Mouse (Mus musculus) embryonic facial prominence, embryonic 14.5 days (tissue): ENCODE results near the gene Cotl1. TPM values are rescaled to one million over a fixed set of nuclear protein-coding genes. Genes with fewer than 3 reads are reported as not detected.
A peak's percentile ranks its signal among the peaks of the same experiment; 100 is the strongest.

ENCODE experiments used
- ATAC-seq: fragments of 200-750 bp; cut with Nextera tagmentation; 2 replicates; pipeline ENCODE4 v1.8.0; 2017; ENCODE audit warnings: low read depth, moderate number of reproducible peaks, moderate TSS enrichment
- DNase-seq: peaks from one replicate; pipeline ENCODE4 v3.0.0-alpha.2; 2015; ENCODE audit warnings: low spot score
- H3K27ac ChIP-seq: fragments of 300-500 bp; sonication (generic); replicated peaks from 2 replicates; pipeline ENCODE4 v1.5.1; 2014; ENCODE audit warnings: low read depth, mild to moderate bottlenecking, low read length, moderate library complexity
- H3K27me3 ChIP-seq: fragments of 300-500 bp; sonication (generic); replicated peaks from 2 replicates; pipeline ENCODE4 v1.6.1; 2014; ENCODE audit warnings: low read length; ENCODE audit not compliant: control insufficient read depth, insufficient read depth
- H3K36me3 ChIP-seq: fragments of 300-500 bp; sonication (generic); 2 replicates; pipeline ENCODE4 v1.6.1; 2014; ENCODE audit warnings: low read length, mixed read lengths; ENCODE audit not compliant: control insufficient read depth, insufficient read depth
- H3K4me1 ChIP-seq: fragments of 300-500 bp; sonication (generic); 2 replicates; pipeline ENCODE4 v1.6.1; 2014; ENCODE audit warnings: antibody characterized with exemption, low read length; ENCODE audit not compliant: control insufficient read depth, insufficient read depth
- H3K4me2 ChIP-seq: fragments of 300-500 bp; sonication (generic); 2 replicates; pipeline ENCODE4 v1.6.1; 2014; ENCODE audit warnings: low read depth, mild to moderate bottlenecking, low read length, moderate library complexity, mixed read lengths
- H3K4me3 ChIP-seq: fragments of 300-500 bp; sonication (generic); 2 replicates; pipeline ENCODE4 v1.5.1; 2014; ENCODE audit warnings: low read depth, mild to moderate bottlenecking, low read length
- H3K9ac ChIP-seq: fragments of 300-500 bp; sonication (generic); 2 replicates; pipeline ENCODE4 v1.6.1; 2014; ENCODE audit warnings: low read depth, mild to moderate bottlenecking, low read length, moderate library complexity, mixed read lengths
- H3K9me3 ChIP-seq: fragments of 300-500 bp; sonication (generic); 2 replicates; pipeline ENCODE4 v1.6.1; 2016; ENCODE audit warnings: low read length; ENCODE audit not compliant: control insufficient read depth
- WGBS: fragments of 180-500 bp; shearing (Covaris S2); extraction: QIAGEN DNeasy Blood & Tissue Kit; methylation state at CpG from one replicate; pipeline ENCODE4 v1.1.7; 2014; 5-methylcytosine and 5-hydroxymethylcytosine counted together
- polyA plus RNA-seq: library from polyadenylated mRNA; unstranded; fragments of >200 nt; fragmentation: Nextera tagmentation; extraction: Ambion mirVana; gene quantifications from 2 replicates; pipeline ENCODE4 v1.2.1, GENCODE M21; 2014

Gene Cotl1
- 255 and 299 TPM in 2 replicates for polyA plus RNA-seq

DNA sequence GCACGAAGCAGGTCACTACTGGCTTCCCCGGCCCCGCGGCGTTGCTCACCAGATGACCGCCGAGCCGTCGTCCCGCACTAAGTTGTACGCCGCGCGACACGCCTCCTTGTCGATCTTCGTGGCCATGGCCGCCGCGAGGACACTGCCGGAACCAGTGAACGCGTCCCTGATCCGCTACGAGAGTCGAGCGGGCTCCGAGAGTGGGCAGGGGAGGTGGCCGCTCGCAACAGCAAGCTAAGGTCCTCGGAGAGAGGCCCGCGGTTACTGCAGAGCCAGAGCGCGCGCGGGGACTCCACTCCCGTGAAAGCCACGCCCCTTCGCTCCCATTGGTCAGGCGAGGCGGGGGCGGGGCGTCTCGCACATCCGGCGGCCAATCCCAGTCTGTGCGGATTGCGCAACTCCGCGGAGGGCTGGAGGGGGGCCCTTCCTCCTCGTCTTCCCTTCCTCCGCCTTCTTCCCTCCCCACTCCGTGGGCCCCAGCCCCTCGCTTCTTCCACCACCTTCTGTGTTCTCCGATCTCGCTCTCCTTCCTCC, at the start of gene Cotl1:
TSS of gene Cotl1 (minus strand) at position 270 of the 534 bp plus-strand sequence.
- DNase-seq (peak; percentile 98), ATAC-seq (peak; percentile 92)
- no peaks in the 10 kb centered on the region for H3K27me3 ChIP-seq
- H3K36me3 ChIP-seq, result no peaks in the 10 kb centered on the region
- WGBS, result 2% methylated on average over 13 of the region's 57 CpGs
- H3K9ac ChIP-seq, result peak within 1 kb of the TSS; percentile 83
- peak within 1 kb of the TSS; percentile 31 for H3K27ac ChIP-seq
- H3K4me3 ChIP-seq, result peak within 1 kb of the TSS; percentile 78
- H3K4me1 ChIP-seq, result peaks cover 23% of the 10 kb centered on the region
- H3K9me3 ChIP-seq, result no peaks in the 10 kb centered on the region
- H3K4me2 ChIP-seq, result peak within 1 kb of the TSS; percentile 97

DNA sequence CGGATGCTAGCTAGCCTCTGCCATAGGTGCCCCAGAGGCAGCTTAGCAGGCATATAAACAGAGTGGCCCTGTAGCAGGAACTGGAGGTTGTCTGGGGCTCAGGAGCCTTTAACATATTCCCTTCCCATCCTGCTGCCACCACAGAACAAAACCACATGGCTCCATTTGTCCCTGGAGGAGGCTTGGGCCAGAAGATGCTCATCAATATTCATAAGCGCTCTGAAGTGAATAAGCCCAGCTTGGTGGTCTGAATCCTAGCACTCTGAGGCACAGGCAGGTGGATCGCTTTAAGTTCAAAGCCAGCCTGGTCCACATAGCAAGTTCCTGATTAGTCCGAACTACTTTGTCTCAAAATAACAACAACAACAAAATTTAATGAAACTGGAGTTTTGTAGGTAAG, 47.7 kb upstream of the Cotl1 start:
- no peaks in the 10 kb centered on the region for H3K27me3 ChIP-seq
- no peak overlapping the region for H3K4me2 ChIP-seq
- no peaks in the 10 kb centered on the region for H3K9me3 ChIP-seq
- DNase-seq (no peak), ATAC-seq (no peak)
- no peaks in the 10 kb centered on the region for H3K36me3 ChIP-seq
- no peak overlapping the region for H3K27ac ChIP-seq
- no peak overlapping the region for H3K4me3 ChIP-seq
- no peak overlapping the region for H3K9ac ChIP-seq
- H3K4me1 ChIP-seq, result 0 out of 2 replicates have a peak, but pooled peaks cover 4% of the 10 kb centered on the region
- 57% methylated on average over 4 of the region's 4 CpGs for WGBS

DNA sequence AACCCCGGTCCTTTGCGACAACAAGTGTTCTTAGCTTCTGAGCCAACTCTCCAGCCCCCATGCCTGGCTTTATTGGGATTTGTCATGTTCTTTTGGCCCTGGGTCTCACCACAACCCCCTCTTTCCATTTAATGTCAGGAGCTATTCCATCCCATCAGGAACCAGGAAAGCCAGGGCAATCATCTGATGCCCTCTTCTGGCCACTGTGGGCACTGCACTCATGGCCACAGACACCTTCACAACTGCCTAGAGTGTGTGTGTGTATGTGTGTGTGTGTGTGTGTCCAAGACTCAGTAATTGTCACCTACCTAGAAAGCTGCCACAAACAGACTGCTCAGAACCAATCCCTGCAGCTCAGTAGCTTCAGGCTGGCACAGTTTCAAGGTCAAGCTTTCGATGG, 46.8 kb upstream of the Cotl1 start:
- Histone ChIP-seq H3K36me3 (no peaks in the 10 kb centered on the region), H3K4me2 (no peak overlapping the region), H3K4me3 (no peak overlapping the region), H3K4me1 (0 out of 2 replicates have a peak, but pooled peaks cover 4% of the 10 kb centered on the region), H3K27ac (no peak overlapping the region), H3K27me3 (no peaks in the 10 kb centered on the region), H3K9ac (no peak overlapping the region), H3K9me3 (no peaks in the 10 kb centered on the region)
- 88% methylated on average over 3 of the region's 3 CpGs for WGBS
- ATAC-seq, result no peak
- no peak for DNase-seq

GRCm38 (mm10) chr8:119885612-119886011, 45.3 kb upstream of the Cotl1 start:
- ATAC-seq (peak; percentile 37; the same call in 1 of the 2 replicates), DNase-seq (peak; percentile 80)
- Histone ChIP-seq H3K9me3 (no peaks in the 10 kb centered on the region), H3K36me3 (no peaks in the 10 kb centered on the region), H3K4me2 (no peak overlapping the region), H3K4me3 (no peak overlapping the region), H3K27ac (no peak overlapping the region), H3K9ac (peak overlapping the region; percentile 19; the same call in 1 of the 2 replicates), H3K27me3 (no peaks in the 10 kb centered on the region), H3K4me1 (0 out of 2 replicates have a peak, but pooled peaks cover 4% of the 10 kb centered on the region)
- 26% methylated on average over 3 of the region's 3 CpGs for WGBS

- H3K36me3 ChIP-seq, result no peaks in the 10 kb centered on the region; the same call in 1 of the 2 replicates
- 0 out of 2 replicates have a peak, but pooled peaks cover 4% of the 10 kb centered on the region for H3K4me1 ChIP-seq
- ATAC-seq (no peak), DNase-seq (no peak)
- H3K27ac ChIP-seq, result no peak overlapping the region
- H3K4me3 ChIP-seq, result no peak overlapping the region
- WGBS, result 89% methylated on average over 7 of the region's 7 CpGs
- no peak overlapping the region for H3K9ac ChIP-seq
- H3K27me3 ChIP-seq, result no peaks in the 10 kb centered on the region
- no peak overlapping the region for H3K4me2 ChIP-seq
- no peaks in the 10 kb centered on the region for H3K9me3 ChIP-seq
Measured at GRCm38 (mm10) chr8:119883281-119883680, 42.9 kb upstream of the Cotl1 start.

GRCm38 (mm10) chr8:119881917-119882316, 41.6 kb upstream of the Cotl1 start:
- no peak for ATAC-seq
- no peaks in the 10 kb centered on the region; the same call in 1 of the 2 replicates for H3K36me3 ChIP-seq
- H3K9me3 ChIP-seq, result no peaks in the 10 kb centered on the region
- no peak for DNase-seq
- H3K27ac ChIP-seq, result no peak overlapping the region
- no peak overlapping the region for H3K9ac ChIP-seq
- 51% methylated on average over 8 of the region's 8 CpGs for WGBS
- no peak overlapping the region for H3K4me2 ChIP-seq
- no peak overlapping the region for H3K4me3 ChIP-seq
- no peaks in the 10 kb centered on the region for H3K27me3 ChIP-seq
- H3K4me1 ChIP-seq, result 0 out of 2 replicates have a peak, but pooled peaks cover 4% of the 10 kb centered on the region

- no peak for DNase-seq
- Histone ChIP-seq H3K4me1 (0 out of 2 replicates have a peak, but pooled peaks cover 4% of the 10 kb centered on the region), H3K27ac (no peak overlapping the region), H3K27me3 (no peaks in the 10 kb centered on the region), H3K36me3 (no peaks in the 10 kb centered on the region; the same call in 1 of the 2 replicates), H3K9ac (no peak overlapping the region), H3K4me2 (no peak overlapping the region), H3K9me3 (no peaks in the 10 kb centered on the region), H3K4me3 (no peak overlapping the region)
- no peak for ATAC-seq
- WGBS, result 47% methylated on average over 6 of the region's 6 CpGs
Measured at GRCm38 (mm10) chr8:119881301-119881700, 41.0 kb upstream of the Cotl1 start.

GRCm38 (mm10) chr8:119873181-119873580, 32.8 kb upstream of the Cotl1 start:
- no peak overlapping the region for H3K27ac ChIP-seq
- WGBS, result 100% methylated on average over 1 of the region's 1 CpGs
- no peak overlapping the region for H3K9ac ChIP-seq
- H3K27me3 ChIP-seq, result no peaks in the 10 kb centered on the region
- H3K4me2 ChIP-seq, result no peak overlapping the region
- H3K4me1 ChIP-seq, result no peaks in the 10 kb centered on the region
- no peak overlapping the region for H3K4me3 ChIP-seq
- DNase-seq, result no peak
- peaks cover 36% of the 10 kb centered on the region for H3K36me3 ChIP-seq
- ATAC-seq, result no peak
- peaks cover 10% of the 10 kb centered on the region for H3K9me3 ChIP-seq

DNA sequence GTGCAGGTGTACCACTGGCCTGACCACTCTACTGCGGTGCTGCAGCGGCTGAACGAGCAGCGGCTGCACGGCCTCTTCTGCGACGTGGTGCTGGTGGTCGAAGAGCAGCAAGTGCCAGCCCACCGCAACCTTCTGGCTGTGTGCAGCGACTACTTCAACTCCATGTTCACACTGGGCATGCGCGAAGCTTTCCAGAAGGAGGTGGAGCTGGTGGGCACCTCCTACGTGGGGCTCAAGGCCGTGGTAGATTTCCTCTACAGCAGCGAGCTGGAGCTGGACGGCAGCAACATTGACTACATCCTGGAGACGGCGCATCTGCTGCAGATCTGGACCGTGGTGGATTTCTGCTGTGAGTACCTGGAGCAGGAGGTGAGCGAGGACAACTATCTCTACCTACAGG, 29.3 kb upstream of the Cotl1 start:
- Histone ChIP-seq H3K4me2 (no peak overlapping the region), H3K4me3 (no peak overlapping the region), H3K9ac (no peak overlapping the region), H3K4me1 (no peaks in the 10 kb centered on the region), H3K9me3 (peaks cover 10% of the 10 kb centered on the region), H3K27ac (no peak overlapping the region), H3K36me3 (peaks cover 36% of the 10 kb centered on the region), H3K27me3 (no peaks in the 10 kb centered on the region)
- no peak for ATAC-seq
- WGBS, result 91% methylated on average over 17 of the region's 20 CpGs
- no peak for DNase-seq
